Mouse (Mus musculus) heart, embryonic 12.5 days (tissue): ENCODE measurements around the gene Gm10644. TPM values are rescaled to one million over a fixed set of nuclear protein-coding genes. Genes with fewer than 3 reads are reported as not detected.

Source experiments
- ATAC-seq: fragments of 200-750 bp; cut with Nextera tagmentation; 2 replicates; pipeline ENCODE4 v1.8.0; 2017; ENCODE audit warnings: moderate TSS enrichment, moderate library complexity; ENCODE audit not compliant: insufficient number of reproducible peaks, low FRiP score
- H3K27ac ChIP-seq: fragments of 300-500 bp; sonication (generic); 2 replicates; pipeline ENCODE4 v1.5.1; 2016; ENCODE audit warnings: mild to moderate bottlenecking, moderate library complexity; ENCODE audit not compliant: poor library complexity, severe bottlenecking
- H3K27me3 ChIP-seq: fragments of 300-500 bp; sonication (generic); replicated peaks from 2 replicates; pipeline ENCODE4 v1.6.1; 2016; ENCODE audit warnings: mild to moderate bottlenecking, moderate library complexity
- H3K36me3 ChIP-seq: fragments of 300-500 bp; sonication (generic); 2 replicates; pipeline ENCODE4 v1.6.1; 2016; ENCODE audit warnings: mild to moderate bottlenecking, moderate library complexity
- H3K4me1 ChIP-seq: fragments of 300-500 bp; sonication (generic); replicated peaks from 2 replicates; pipeline ENCODE4 v1.6.1; 2016; ENCODE audit warnings: mild to moderate bottlenecking
- H3K4me2 ChIP-seq: fragments of 300-500 bp; sonication (generic); 2 replicates; pipeline ENCODE4 v1.6.1; 2016; ENCODE audit warnings: mild to moderate bottlenecking, moderate library complexity
- H3K4me3 ChIP-seq: fragments of 300-500 bp; sonication (generic); 2 replicates; pipeline ENCODE4 v1.5.1; 2016; ENCODE audit warnings: mild to moderate bottlenecking
- H3K9ac ChIP-seq: fragments of 300-500 bp; sonication (generic); 2 replicates; pipeline ENCODE4 v1.6.1; 2016; ENCODE audit warnings: mild to moderate bottlenecking, moderate library complexity
- H3K9me3 ChIP-seq: fragments of 300-500 bp; sonication (generic); replicated peaks from 2 replicates; pipeline ENCODE4 v1.6.1; 2016; ENCODE audit warnings: mild to moderate bottlenecking, moderate library complexity
- WGBS: fragments of 180-500 bp; shearing (Covaris S2); methylation state at CpG from one replicate; pipeline ENCODE4 v1.1.7; 2016; 5-methylcytosine and 5-hydroxymethylcytosine counted together
- polyA plus RNA-seq: library from polyadenylated mRNA; unstranded; fragments of >200 nt; fragmentation: Nextera tagmentation; extraction: Ambion mirVana; gene quantifications from 2 replicates; pipeline ENCODE4 v1.2.1, GENCODE M21; 2016

Gene Gm10644
- polyA plus RNA-seq, 1 experiment from 2014 or later: 0.34 TPM

- no peak overlapping the region for H3K27ac ChIP-seq
- 83% methylated on average over 5 of the region's 5 CpGs for WGBS
- no peaks in the 10 kb centered on the region for H3K4me1 ChIP-seq
- no peaks in the 10 kb centered on the region for H3K27me3 ChIP-seq
- no peaks in the 10 kb centered on the region for H3K9me3 ChIP-seq
- H3K9ac ChIP-seq: no peak overlapping the region
- no peak overlapping the region for H3K4me2 ChIP-seq
- peaks cover 38% of the 10 kb centered on the region for H3K36me3 ChIP-seq
- H3K4me3 ChIP-seq: no peak overlapping the region
- no peak for ATAC-seq
Measured at GRCm38 (mm10) chr8:83964015-83964765, 9.2 kb upstream of the Gm10644 start.

- no peak overlapping the region for H3K9ac ChIP-seq
- peaks cover 15% of the 10 kb centered on the region for H3K4me1 ChIP-seq
- H3K9me3 ChIP-seq: no peaks in the 10 kb centered on the region
- no peak overlapping the region for H3K27ac ChIP-seq
- 0 out of 2 replicates have a peak, but pooled peaks cover 2% of the 10 kb centered on the region for H3K36me3 ChIP-seq
- 26% methylated on average over 1 of the region's 1 CpGs for whole genome bisulfite sequencing
- no peak for ATAC-seq
- peak overlapping the region; percentile 68 for H3K4me3 ChIP-seq
- H3K4me2 ChIP-seq: peak overlapping the region; percentile 90
- no peaks in the 10 kb centered on the region for H3K27me3 ChIP-seq
Measured at GRCm38 (mm10) chr8:83956789-83957188, 1.8 kb upstream of the Gm10644 start.

- WGBS: 1% methylated on average over 15 of the region's 15 CpGs
- Histone ChIP-seq H3K4me1 (peaks cover 15% of the 10 kb centered on the region), H3K9me3 (no peaks in the 10 kb centered on the region), H3K4me2 (peak overlapping the region; percentile 90), H3K4me3 (peak overlapping the region; percentile 68), H3K27me3 (no peaks in the 10 kb centered on the region), H3K36me3 (0 out of 2 replicates have a peak, but pooled peaks cover 2% of the 10 kb centered on the region), H3K9ac (peak overlapping the region; percentile 74), H3K27ac (no peak overlapping the region)
- peak; percentile 5; the same call in 1 of the 2 replicates for ATAC-seq
Measured at GRCm38 (mm10) chr8:83955958-83956218, 883 bp upstream of the Gm10644 start.

- Histone ChIP-seq H3K36me3 (0 out of 2 replicates have a peak, but pooled peaks cover 2% of the 10 kb centered on the region), H3K27me3 (no peaks in the 10 kb centered on the region), H3K4me1 (peaks cover 15% of the 10 kb centered on the region), H3K4me3 (peak overlapping the region; percentile 68), H3K4me2 (peak overlapping the region; percentile 90), H3K9me3 (no peaks in the 10 kb centered on the region), H3K9ac (peak overlapping the region; percentile 62), H3K27ac (no peak overlapping the region)
- WGBS: 2% methylated on average over 14 of the region's 14 CpGs
- ATAC-seq: no peak
Measured at GRCm38 (mm10) chr8:83954749-83955105, 278 bp downstream of the Gm10644 start.

- H3K36me3 ChIP-seq: no peaks in the 10 kb centered on the region
- no peak overlapping the region for H3K4me3 ChIP-seq
- H3K9me3 ChIP-seq: no peaks in the 10 kb centered on the region
- H3K9ac ChIP-seq: no peak overlapping the region
- 54% methylated on average over 3 of the region's 3 CpGs for WGBS
- ATAC-seq: no peak
- no peak overlapping the region for H3K4me2 ChIP-seq
- no peaks in the 10 kb centered on the region for H3K27me3 ChIP-seq
- H3K27ac ChIP-seq: no peak overlapping the region
- no peaks in the 10 kb centered on the region for H3K4me1 ChIP-seq
Measured at GRCm38 (mm10) chr8:83945540-83945939, 9.5 kb downstream of the Gm10644 start.

- 0 out of 2 replicates have a peak, but pooled peaks cover 3% of the 10 kb centered on the region for H3K4me1 ChIP-seq
- no peak overlapping the region for H3K4me2 ChIP-seq
- no peak overlapping the region for H3K9ac ChIP-seq
- no peak for ATAC-seq
- 75% methylated on average over 1 of the region's 1 CpGs for WGBS
- peaks cover 22% of the 10 kb centered on the region for H3K36me3 ChIP-seq
- no peaks in the 10 kb centered on the region for H3K27me3 ChIP-seq
- H3K27ac ChIP-seq: no peak overlapping the region
- H3K4me3 ChIP-seq: no peak overlapping the region
- no peaks in the 10 kb centered on the region for H3K9me3 ChIP-seq
Measured at GRCm38 (mm10) chr8:83942446-83942845, 12.6 kb downstream of the Gm10644 start.

GRCm38 (mm10) chr8:83941066-83941677 lies 13.8 kb downstream of the Gm10644 start:
- ATAC-seq: no peak
- 0 out of 2 replicates have a peak, but pooled peaks cover 3% of the 10 kb centered on the region for H3K4me1 ChIP-seq
- H3K27me3 ChIP-seq: no peaks in the 10 kb centered on the region
- H3K4me3 ChIP-seq: no peak overlapping the region
- WGBS: 81% methylated on average over 6 of the region's 6 CpGs
- no peaks in the 10 kb centered on the region for H3K9me3 ChIP-seq
- H3K4me2 ChIP-seq: no peak overlapping the region
- no peak overlapping the region for H3K9ac ChIP-seq
- H3K27ac ChIP-seq: no peak overlapping the region
- peaks cover 35% of the 10 kb centered on the region for H3K36me3 ChIP-seq

GRCm38 (mm10) chr8:83938330-83938729 lies 16.7 kb downstream of the Gm10644 start:
- no peak overlapping the region for H3K9ac ChIP-seq
- H3K4me3 ChIP-seq: no peak overlapping the region
- no peak overlapping the region for H3K4me2 ChIP-seq
- H3K27me3 ChIP-seq: no peaks in the 10 kb centered on the region
- H3K9me3 ChIP-seq: no peaks in the 10 kb centered on the region
- H3K36me3 ChIP-seq: peaks cover 63% of the 10 kb centered on the region
- ATAC-seq: no peak
- 0 out of 2 replicates have a peak, but pooled peaks cover 3% of the 10 kb centered on the region for H3K4me1 ChIP-seq
- H3K27ac ChIP-seq: no peak overlapping the region
- 87% methylated on average over 15 of the region's 15 CpGs for WGBS

- H3K4me3 ChIP-seq: no peak overlapping the region
- H3K27me3 ChIP-seq: no peaks in the 10 kb centered on the region
- no peak for ATAC-seq
- H3K9me3 ChIP-seq: no peaks in the 10 kb centered on the region
- no peak overlapping the region for H3K4me2 ChIP-seq
- no peak overlapping the region for H3K27ac ChIP-seq
- peaks cover 70% of the 10 kb centered on the region for H3K36me3 ChIP-seq
- H3K9ac ChIP-seq: no peak overlapping the region
- H3K4me1 ChIP-seq: 0 out of 2 replicates have a peak, but pooled peaks cover 3% of the 10 kb centered on the region
- 84% methylated on average over 7 of the region's 7 CpGs for WGBS
Measured at GRCm38 (mm10) chr8:83937645-83938044, 17.4 kb downstream of the Gm10644 start.

- Histone ChIP-seq H3K27ac (no peak overlapping the region), H3K36me3 (peaks cover 92% of the 10 kb centered on the region), H3K9ac (no peak overlapping the region), H3K4me2 (no peak overlapping the region), H3K9me3 (no peaks in the 10 kb centered on the region), H3K4me1 (0 out of 2 replicates have a peak, but pooled peaks cover 3% of the 10 kb centered on the region), H3K27me3 (no peaks in the 10 kb centered on the region), H3K4me3 (no peak overlapping the region)
- 88% methylated on average over 8 of the region's 8 CpGs for WGBS
- ATAC-seq: no peak
Measured at GRCm38 (mm10) chr8:83935435-83935834, 19.6 kb downstream of the Gm10644 start.

GRCm38 (mm10) chr8:83934994-83935393 lies 20.0 kb downstream of the Gm10644 start:
- no peaks in the 10 kb centered on the region for H3K27me3 ChIP-seq
- no peak overlapping the region for H3K9ac ChIP-seq
- no peak for ATAC-seq
- H3K4me2 ChIP-seq: no peak overlapping the region
- H3K9me3 ChIP-seq: no peaks in the 10 kb centered on the region
- no peak overlapping the region for H3K4me3 ChIP-seq
- WGBS: 91% methylated on average over 2 of the region's 2 CpGs
- no peak overlapping the region for H3K27ac ChIP-seq
- peaks cover 96% of the 10 kb centered on the region for H3K36me3 ChIP-seq
- H3K4me1 ChIP-seq: 0 out of 2 replicates have a peak, but pooled peaks cover 3% of the 10 kb centered on the region
